Comparison of ENCODE assay signal across 14 mouse cellular contexts in genomic region chr12:30450614-30451013, GRCm38 (mm10).
DNase-seq lines count a peak whose midpoint lies in the region; ATAC-seq and TF ChIP-seq lines count a peak whose summit lies in the region.
"Had no signal": no experiment of that assay in that cellular context is flagged by ENCODE, and none has a peak within 500 bp of the region (broad histone marks: within the 10 kb centered on the region; RNA-seq: fewer than 3 reads in every experiment).

No protein-coding gene starts in this region.

- no peak overlapping the region for H3K9ac ChIP-seq in forebrain, embryonic 14.5 days (ENCODE audit: low read length)
- H3K9ac ChIP-seq in midbrain, postnatal 0 days (replicated peaks; ENCODE audit: low read length, poor library complexity, severe bottlenecking): no peak overlapping the region
- H3K9ac ChIP-seq in midbrain, embryonic 11.5 days (ENCODE audit: low read length): no peak overlapping the region
- H3K9ac ChIP-seq: embryonic facial prominence, embryonic 15.5 days; midbrain, embryonic 12.5 days; neural tube, embryonic 12.5 days had no signal

- no peaks in the 10 kb centered on the region for H3K4me1 ChIP-seq in forebrain, embryonic 14.5 days (ENCODE audit: control insufficient read depth, insufficient read depth, low read length)
- no peaks in the 10 kb centered on the region for H3K4me1 ChIP-seq in forebrain, embryonic 10.5 days
- H3K4me1 ChIP-seq in kidney, adult 2 months (ENCODE audit: control insufficient read depth, insufficient read depth, low read length): no peaks in the 10 kb centered on the region
- H3K4me1 ChIP-seq in midbrain, postnatal 0 days (ENCODE audit: insufficient read depth, low read length): no peaks in the 10 kb centered on the region
- H3K4me1 ChIP-seq in midbrain, embryonic 11.5 days (ENCODE audit: control insufficient read depth, insufficient read depth, low read length): no peaks in the 10 kb centered on the region
- H3K4me1 ChIP-seq: embryonic facial prominence, embryonic 15.5 days; midbrain, embryonic 12.5 days; neural tube, embryonic 12.5 days had no signal

- H3K36me3 ChIP-seq in forebrain, embryonic 14.5 days (ENCODE audit: control insufficient read depth, insufficient read depth, low read length): no peaks in the 10 kb centered on the region
- no peaks in the 10 kb centered on the region for H3K36me3 ChIP-seq in forebrain, embryonic 10.5 days (replicated peaks)
- no peaks in the 10 kb centered on the region for H3K36me3 ChIP-seq in kidney, adult 2 months (ENCODE audit: control insufficient read depth, insufficient read depth, low read length)
- H3K36me3 ChIP-seq in midbrain, postnatal 0 days (ENCODE audit: insufficient read depth, low read length): no peaks in the 10 kb centered on the region
- H3K36me3 ChIP-seq in midbrain, embryonic 11.5 days (ENCODE audit: control insufficient read depth, insufficient read depth, low read length): no peaks in the 10 kb centered on the region
- H3K36me3 ChIP-seq: embryonic facial prominence, embryonic 15.5 days; midbrain, embryonic 12.5 days; neural tube, embryonic 12.5 days had no signal

- H3K9me3 ChIP-seq in forebrain, embryonic 14.5 days (replicated peaks; ENCODE audit: control insufficient read depth, low read length): no peaks in the 10 kb centered on the region
- H3K9me3 ChIP-seq in forebrain, embryonic 10.5 days: no peaks in the 10 kb centered on the region
- no peaks in the 10 kb centered on the region for H3K9me3 ChIP-seq in midbrain, postnatal 0 days (ENCODE audit: low read length)
- H3K9me3 ChIP-seq in midbrain, embryonic 11.5 days (ENCODE audit: control insufficient read depth, low read length): no peaks in the 10 kb centered on the region
- H3K9me3 ChIP-seq: embryonic facial prominence, embryonic 15.5 days; midbrain, embryonic 12.5 days; neural tube, embryonic 12.5 days had no signal

- H3K4me3 ChIP-seq in forebrain, embryonic 14.5 days (ENCODE audit: low read depth, low read length): no peak overlapping the region
- no peak overlapping the region for H3K4me3 ChIP-seq in forebrain, embryonic 10.5 days
- H3K4me3 ChIP-seq in kidney, adult 2 months (ENCODE audit: insufficient read depth, low read depth, low read length): no peak overlapping the region
- no peak overlapping the region for H3K4me3 ChIP-seq in midbrain, postnatal 0 days (ENCODE audit: low read depth, low read length)
- H3K4me3 ChIP-seq in midbrain, embryonic 11.5 days (ENCODE audit: low read depth, low read length): no peak overlapping the region
- H3K4me3 ChIP-seq: embryonic facial prominence, embryonic 15.5 days; midbrain, embryonic 12.5 days; neural tube, embryonic 12.5 days had no signal

- ATAC-seq in forebrain, embryonic 14.5 days: no peak
- ATAC-seq in midbrain, postnatal 0 days (ENCODE audit: low FRiP score): no peak
- no peak for ATAC-seq in midbrain, embryonic 11.5 days (ENCODE audit: low FRiP score)
- ATAC-seq: activated CD4-positive, CD25-positive, alpha-beta regulatory T cell, adult 4 months had no signal

- no peak for TF ChIP-seq POLR2A in kidney, adult 2 months (IDR thresholded peaks at IDR 0.05; ENCODE audit: low read depth, low read length)

- H3K4me2 ChIP-seq in forebrain, embryonic 14.5 days (ENCODE audit: low read length): no peak overlapping the region
- no peak overlapping the region for H3K4me2 ChIP-seq in midbrain, postnatal 0 days (ENCODE audit: low read depth, low read length, poor library complexity, severe bottlenecking)
- no peak overlapping the region for H3K4me2 ChIP-seq in midbrain, embryonic 11.5 days
- H3K4me2 ChIP-seq: embryonic facial prominence, embryonic 15.5 days; midbrain, embryonic 12.5 days; neural tube, embryonic 12.5 days had no signal

- no peak for TF ChIP-seq CTCF in kidney, adult 2 months (conservative IDR thresholded peaks at IDR 0.05; ENCODE audit: insufficient read depth, insufficient read length, low read depth, low read length)
- peak; percentile 50 for TF ChIP-seq CTCF in midbrain, postnatal 0 days (IDR thresholded peaks at IDR 0.05)

- DNase-seq in forebrain, embryonic 14.5 days (ENCODE audit: low spot score): peak; percentile 7
- DNase-seq in forebrain, embryonic 10.5 days (ENCODE audit: extremely low spot score, low spot score): no peak
- peak; percentile 5 for DNase-seq in kidney, postnatal 14 days
- no peak for DNase-seq in kidney, adult 2 months
- no peak for DNase-seq in midbrain, postnatal 0 days (ENCODE audit: low spot score)
- no peak for DNase-seq in midbrain, embryonic 11.5 days (ENCODE audit: low spot score, missing footprints)
- DNase-seq in cerebellum, adult 9-10 months: no peak
- DNase-seq in layer of hippocampus, postnatal 10 days (ENCODE audit: low spot score in 2 of 2): no peak
- DNase-seq: cerebellum, adult 18-20 months; spleen, adult 18-20 months had no signal

- no peaks in the 10 kb centered on the region for H3K27me3 ChIP-seq in forebrain, embryonic 14.5 days (replicated peaks; ENCODE audit: control insufficient read depth, insufficient read depth, low read length)
- H3K27me3 ChIP-seq in forebrain, embryonic 10.5 days (ENCODE audit: poor library complexity, severe bottlenecking): no peaks in the 10 kb centered on the region
- H3K27me3 ChIP-seq in kidney, adult 2 months (replicated peaks; ENCODE audit: control insufficient read depth, insufficient read depth, low read length): no peaks in the 10 kb centered on the region
- H3K27me3 ChIP-seq in midbrain, postnatal 0 days (ENCODE audit: insufficient read depth, low read length): no peaks in the 10 kb centered on the region
- no peaks in the 10 kb centered on the region for H3K27me3 ChIP-seq in midbrain, embryonic 11.5 days (ENCODE audit: control insufficient read depth, insufficient read depth, low read length)
- H3K27me3 ChIP-seq: embryonic facial prominence, embryonic 15.5 days; midbrain, embryonic 12.5 days; neural tube, embryonic 12.5 days had no signal

- no peak overlapping the region for H3K27ac ChIP-seq in forebrain, embryonic 14.5 days (ENCODE audit: low read depth, low read length)
- no peak overlapping the region for H3K27ac ChIP-seq in forebrain, embryonic 10.5 days
- no peak overlapping the region for H3K27ac ChIP-seq in kidney, adult 2 months (ENCODE audit: insufficient read depth, low read depth, low read length)
- no peak overlapping the region for H3K27ac ChIP-seq in midbrain, postnatal 0 days (ENCODE audit: low read depth, low read length)
- H3K27ac ChIP-seq in midbrain, embryonic 11.5 days (ENCODE audit: low read depth, low read length): no peak overlapping the region
- H3K27ac ChIP-seq: embryonic facial prominence, embryonic 15.5 days; midbrain, embryonic 12.5 days; neural tube, embryonic 12.5 days had no signal

Comparison
In these comparisons a context has a peak if more than half of its experiments do, and no peak if none do; other contexts are left out.
1. DNase-seq: peak in forebrain, embryonic 14.5 days (single experiment) and kidney, postnatal 14 days (single experiment); none in forebrain, embryonic 10.5 days (single experiment), kidney, adult 2 months (single experiment), midbrain, postnatal 0 days (single experiment), midbrain, embryonic 11.5 days (single experiment), cerebellum, adult 9-10 months (single experiment) and layer of hippocampus, postnatal 10 days (0 of 2).